Mouse (Mus musculus) cerebellum, adult 2 months (tissue): ENCODE results near the gene Ucma.

Experiments
- CTCF ChIP-seq: fragments of 200-500 bp; IDR thresholded peaks from 2 replicates; pipeline ENCODE4 v1.5.1; 2011; ENCODE audit warnings: low read depth, mild to moderate bottlenecking, control low read depth, low read length, moderate library complexity, borderline replicate concordance; ENCODE audit not compliant: insufficient read depth
- POLR2A ChIP-seq: fragments of 200-500 bp; IDR thresholded peaks from 2 replicates; pipeline ENCODE4 v1.6.1; 2011; ENCODE audit warnings: low read length, control low read depth, borderline replicate concordance; ENCODE audit not compliant: insufficient read depth

- no peak for TF ChIP-seq CTCF
- TF ChIP-seq POLR2A = no peak
These were observed at the start of gene Ucma for GRCm38 (mm10) chr2:4975807-4976206.
